Mouse (Mus musculus): ENCODE measurements around the gene 2210017I01Rik. TPM values are rescaled to one million over a fixed set of nuclear protein-coding genes. Genes with fewer than 3 reads are reported as not detected.

2210017I01Rik gene
- polyA plus RNA-seq (2012; ENCODE audit: low replicate concordance), result not detected in 2 replicates

DNA sequence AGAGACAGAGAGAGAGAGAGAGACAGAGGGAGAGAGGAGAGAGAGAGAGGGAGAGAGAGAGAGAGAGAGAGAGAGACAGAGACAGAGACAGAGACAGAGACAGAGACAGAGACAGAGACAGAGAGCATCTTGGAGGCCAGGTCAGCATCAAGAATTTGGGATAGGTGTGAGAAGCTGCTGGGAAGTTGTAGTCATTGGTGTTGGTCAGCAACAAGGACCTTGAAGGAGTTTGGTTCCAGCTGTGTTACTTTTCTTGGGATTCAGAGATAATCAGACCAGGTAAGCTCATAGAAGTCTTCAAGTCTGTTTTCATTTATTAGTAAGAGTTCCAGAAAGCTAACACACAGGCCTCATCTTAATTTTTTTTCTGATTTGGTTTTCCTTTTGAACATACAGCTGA is at the start of gene 2210017I01Rik:
Gene 2210017I01Rik (minus strand): TSS at position 101 of the 400 bp plus-strand sequence.

DNA sequence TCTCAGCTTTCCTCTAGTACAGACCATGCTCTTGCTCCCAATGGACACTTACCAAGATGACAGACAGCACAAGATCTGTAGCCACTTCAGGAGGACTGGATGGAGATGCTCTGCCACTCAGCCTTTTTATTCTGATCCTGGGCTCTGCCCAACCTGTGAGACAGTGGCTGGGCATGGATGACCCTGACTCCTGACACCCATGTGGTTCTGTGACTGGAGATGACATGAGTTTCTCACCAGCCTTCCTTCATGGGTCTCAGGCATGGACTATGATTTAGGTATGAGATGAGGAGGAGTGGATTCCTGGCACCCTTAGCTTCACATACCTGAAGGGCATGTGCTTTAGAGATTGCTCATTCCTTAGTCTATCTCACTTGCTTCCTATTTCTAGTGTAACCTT is 49.5 kb upstream of the 2210017I01Rik start, which contains the start of gene Lce1b:
Gene Lce1b (minus strand): TSS at position 101 of the 400 bp plus-strand sequence.

DNA sequence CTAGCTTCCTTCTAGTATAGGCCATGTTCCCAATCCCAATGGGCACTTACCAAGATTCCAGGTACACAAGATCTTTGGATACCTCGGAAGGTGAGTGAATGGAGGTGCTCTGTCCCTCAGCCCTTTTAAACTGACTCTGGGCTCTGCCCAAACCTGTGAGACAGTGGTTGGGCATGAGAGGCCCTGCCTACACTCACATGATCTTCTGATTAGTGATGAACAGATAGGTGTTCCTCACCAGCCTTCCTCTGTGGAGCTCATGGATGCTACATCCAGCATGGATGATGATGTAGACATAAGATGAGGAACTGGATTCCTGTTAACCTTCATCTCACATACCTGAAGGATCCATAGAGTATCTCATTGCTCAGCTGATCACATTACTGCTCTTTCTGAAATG is 40.9 kb upstream of the 2210017I01Rik start, which contains the start of gene Lce1a1:
Gene Lce1a1 (minus strand): TSS at position 101 of the 400 bp plus-strand sequence.

DNA sequence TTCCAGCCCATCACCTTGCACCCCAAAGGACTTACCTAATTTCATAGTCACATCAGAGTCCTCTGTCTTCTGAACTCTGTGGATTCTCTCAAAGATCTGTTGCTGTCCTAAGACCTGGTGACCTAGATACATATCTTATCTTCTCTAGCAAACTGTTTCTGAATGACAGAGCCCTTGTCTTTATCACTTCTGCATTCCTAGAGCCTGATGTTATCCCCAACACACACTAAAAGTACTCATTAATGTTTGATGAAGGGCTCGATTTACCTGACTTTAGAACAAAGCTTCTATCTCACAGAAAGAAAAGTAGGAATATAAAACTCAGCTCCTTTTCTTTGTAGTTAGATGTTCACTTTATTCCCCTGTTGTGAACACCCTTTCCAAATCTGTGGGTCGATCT is 14.3 kb upstream of the 2210017I01Rik start, which contains the start of gene Lce6a:
Gene Lce6a (minus strand): TSS at position 101 of the 400 bp plus-strand sequence.

DNA sequence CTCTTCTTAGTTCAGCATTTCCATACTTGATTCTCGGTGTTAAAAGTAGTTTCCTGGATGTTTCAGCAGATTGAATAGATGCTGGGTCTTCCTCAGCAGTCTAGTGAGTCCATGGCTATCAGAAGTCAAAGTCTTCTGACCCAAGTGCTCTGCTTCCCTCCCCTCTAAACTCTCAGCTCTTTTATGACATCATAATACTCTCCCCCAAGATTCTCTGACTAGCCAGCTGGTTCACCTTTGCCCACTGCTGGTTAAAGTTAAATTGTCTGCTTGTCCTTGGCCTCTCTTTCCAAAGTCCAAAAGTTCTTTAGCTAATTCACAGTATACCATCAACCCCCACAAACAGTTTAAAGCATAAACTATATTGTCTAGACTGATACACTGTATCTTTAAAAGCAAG is 18.4 kb downstream of the 2210017I01Rik start, which contains the start of gene Smcp:
Gene Smcp (minus strand): TSS at position 140 of the 400 bp plus-strand sequence.

DNA sequence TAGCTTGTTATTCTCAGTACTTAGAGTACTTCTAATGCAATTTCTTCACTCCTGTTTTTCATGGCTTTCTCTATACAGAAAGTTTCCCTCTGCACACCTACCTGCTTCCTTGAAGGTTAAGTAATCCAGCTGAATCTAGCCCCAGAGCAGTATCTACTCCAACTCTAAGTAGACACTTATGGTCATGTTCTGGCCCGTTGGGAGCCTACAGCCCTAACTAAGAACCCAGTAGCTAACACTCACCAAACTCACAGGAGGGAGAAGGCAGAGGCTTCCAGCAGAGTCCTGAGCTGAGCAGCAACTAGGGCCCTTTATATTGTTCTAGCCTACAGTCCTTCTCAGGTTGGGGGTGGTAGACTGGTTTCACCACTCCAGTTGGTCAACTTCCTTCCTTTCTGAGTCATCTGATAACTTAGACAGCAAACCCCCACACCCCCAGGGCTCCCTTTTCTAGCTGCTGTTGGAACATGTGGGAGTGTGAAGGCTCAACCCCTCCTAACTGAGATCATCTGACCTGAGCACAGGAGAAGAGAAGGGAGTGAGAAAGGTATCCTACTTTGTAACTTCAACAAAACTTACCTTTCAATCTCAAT is 33.7 kb downstream of the 2210017I01Rik start, which contains the start of gene Ivl:
Gene Ivl (minus strand): TSS at position 287 of the 593 bp plus-strand sequence.

Other genes starting within 250 kb of the 2210017I01Rik start
- not detected in 2 replicates for gene Sprr2f, start 242.3 kb downstream of the 2210017I01Rik start, polyA plus RNA-seq (2012; ENCODE audit: low replicate concordance)
- not detected in 2 replicates for gene Sprr2h, start 221.8 kb downstream of the 2210017I01Rik start, polyA plus RNA-seq (2012; ENCODE audit: low replicate concordance)
- not detected in 2 replicates for gene Sprr2i, start 199.5 kb downstream of the 2210017I01Rik start, polyA plus RNA-seq (2012; ENCODE audit: low replicate concordance)
- gene Sprr2j-ps, start 189.4 kb downstream of the 2210017I01Rik start, polyA plus RNA-seq (2012; ENCODE audit: low replicate concordance), result not detected in 2 replicates
- gene Gm9774, start 178.1 kb downstream of the 2210017I01Rik start, polyA plus RNA-seq (2012; ENCODE audit: low replicate concordance), result 4.6 and 11.5 TPM in 2 replicates
- not detected in 2 replicates for gene Sprr2k, start 174.9 kb downstream of the 2210017I01Rik start, polyA plus RNA-seq (2012; ENCODE audit: low replicate concordance)
- gene Sprr1b, start 168.7 kb downstream of the 2210017I01Rik start, polyA plus RNA-seq (2012; ENCODE audit: low replicate concordance), result not detected in 2 replicates
- not detected in 2 replicates for gene Sprr3, start 148.8 kb downstream of the 2210017I01Rik start, polyA plus RNA-seq (2012; ENCODE audit: low replicate concordance)
- gene Sprr1a, start 121.6 kb downstream of the 2210017I01Rik start, polyA plus RNA-seq (2012; ENCODE audit: low replicate concordance), result not detected in 2 replicates
- gene Sprr4, start 107.0 kb downstream of the 2210017I01Rik start, polyA plus RNA-seq (2012; ENCODE audit: low replicate concordance), result not detected in 2 replicates
- not detected in 2 replicates for gene 2310046K23Rik, start 73.0 kb downstream of the 2210017I01Rik start, polyA plus RNA-seq (2012; ENCODE audit: low replicate concordance)
- gene Ivl, start 33.8 kb downstream of the 2210017I01Rik start, polyA plus RNA-seq (2012; ENCODE audit: low replicate concordance), result not detected in 2 replicates
- gene Smcp, start 18.5 kb downstream of the 2210017I01Rik start, polyA plus RNA-seq (2012; ENCODE audit: low replicate concordance), result not detected in 2 replicates
- not detected in 2 replicates for gene Lce6a, start 14.2 kb upstream of the 2210017I01Rik start, polyA plus RNA-seq (2012; ENCODE audit: low replicate concordance)
- gene Lce1a1, start 40.8 kb upstream of the 2210017I01Rik start, polyA plus RNA-seq (2012; ENCODE audit: low replicate concordance), result not detected in 2 replicates
- gene Lce1b, start 49.4 kb upstream of the 2210017I01Rik start, polyA plus RNA-seq (2012; ENCODE audit: low replicate concordance), result not detected in 2 replicates
- gene Lce1a2, start 62.8 kb upstream of the 2210017I01Rik start, polyA plus RNA-seq (2012; ENCODE audit: low replicate concordance), result not detected in 2 replicates
- not detected in 2 replicates for gene Lce1c, start 71.8 kb upstream of the 2210017I01Rik start, polyA plus RNA-seq (2012; ENCODE audit: low replicate concordance)
- gene Lce1d, start 79.7 kb upstream of the 2210017I01Rik start, polyA plus RNA-seq (2012; ENCODE audit: low replicate concordance), result not detected in 2 replicates
- not detected in 2 replicates for gene Lce1e, start 101.6 kb upstream of the 2210017I01Rik start, polyA plus RNA-seq (2012; ENCODE audit: low replicate concordance)
- not detected in 2 replicates for gene Lce1f, start 112.9 kb upstream of the 2210017I01Rik start, polyA plus RNA-seq (2012; ENCODE audit: low replicate concordance)
- not detected in 2 replicates for gene Gm38119, start 131.6 kb upstream of the 2210017I01Rik start, polyA plus RNA-seq (2012; ENCODE audit: low replicate concordance)
- gene Lce1g, start 144.8 kb upstream of the 2210017I01Rik start, polyA plus RNA-seq (2012; ENCODE audit: low replicate concordance), result not detected in 2 replicates
- not detected in 2 replicates for gene Lce1h, start 157.6 kb upstream of the 2210017I01Rik start, polyA plus RNA-seq (2012; ENCODE audit: low replicate concordance)
- gene Lce1i, start 171.4 kb upstream of the 2210017I01Rik start, polyA plus RNA-seq (2012; ENCODE audit: low replicate concordance), result not detected in 2 replicates
- not detected in 2 replicates for gene Lce1j, start 183.0 kb upstream of the 2210017I01Rik start, polyA plus RNA-seq (2012; ENCODE audit: low replicate concordance)
- not detected in 2 replicates for gene Lce1k, start 200.4 kb upstream of the 2210017I01Rik start, polyA plus RNA-seq (2012; ENCODE audit: low replicate concordance)
- gene Kprp, start 219.8 kb upstream of the 2210017I01Rik start, polyA plus RNA-seq (2012; ENCODE audit: low replicate concordance), result not detected in 2 replicates
- not detected in 2 replicates for gene Lce1l, start 243.8 kb upstream of the 2210017I01Rik start, polyA plus RNA-seq (2012; ENCODE audit: low replicate concordance)